Mouse (Mus musculus) heart, adult 11 months (tissue): ENCODE results near the gene Ucn3.

Experiments
- DNase-seq: peaks from one replicate; pipeline ENCODE4 v3.0.0; 2022

Ucn3 gene

DNA sequence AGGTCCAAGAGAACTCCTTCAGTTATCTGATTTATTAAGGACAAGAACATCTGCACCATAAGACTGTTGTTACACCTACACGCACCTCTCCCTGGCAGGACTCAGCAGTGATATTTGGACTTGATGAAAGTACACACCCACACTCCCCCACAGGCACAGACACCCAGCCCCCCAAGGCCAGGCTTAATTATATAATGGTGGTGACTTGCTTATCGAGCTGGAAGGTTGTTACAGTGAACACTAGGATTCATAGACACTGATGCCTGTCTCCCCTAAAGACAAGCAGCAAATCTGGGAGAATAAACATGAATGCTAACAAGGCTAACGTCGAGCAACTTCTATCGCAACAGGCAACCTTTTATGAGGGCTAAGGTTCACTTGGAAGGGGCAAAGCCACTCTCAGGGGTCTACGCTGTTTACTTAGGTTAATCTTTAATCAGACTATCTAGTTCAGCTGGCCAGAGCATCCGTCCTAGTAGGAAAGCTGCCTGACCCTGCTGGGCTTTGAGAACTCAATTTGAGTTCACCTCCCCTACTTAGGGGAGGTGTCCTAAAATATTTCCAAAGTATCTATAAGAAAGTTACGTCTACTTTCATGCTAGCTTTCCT lies 53.6 kb downstream of the Ucn3 start:
- peak; percentile 84 for DNase-seq
